ENCODE assay signal across 7 mouse cellular contexts in the genomic region with DNA sequence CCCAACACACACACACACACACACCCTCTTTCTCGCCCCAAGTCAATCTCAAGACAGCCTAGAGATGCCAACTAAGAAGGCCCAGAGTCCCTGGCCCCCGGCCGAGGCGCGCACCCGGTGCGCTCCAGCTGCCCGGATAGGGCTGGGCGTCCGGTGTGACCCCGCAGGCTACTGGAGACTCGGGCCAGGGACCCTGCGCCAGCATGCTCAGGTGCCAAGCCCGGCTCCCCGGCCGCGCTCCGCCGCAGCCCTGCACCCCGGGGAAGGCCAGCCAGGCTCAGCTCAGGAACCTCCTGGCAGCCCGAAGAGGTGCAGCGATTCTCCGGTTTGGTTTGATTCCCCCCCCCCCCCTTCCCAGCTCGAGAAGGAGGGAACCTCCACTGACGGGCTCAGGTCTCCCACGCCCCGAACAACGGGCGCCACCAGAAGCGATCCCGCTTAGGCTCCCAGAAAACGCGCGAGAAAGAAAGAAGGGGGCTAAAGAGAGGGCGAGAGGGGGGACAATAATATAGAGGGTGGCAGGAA. TPM values are rescaled to one million over a fixed set of nuclear protein-coding genes. Genes with fewer than 3 reads are reported as not detected.
DNase-seq lines count a peak whose midpoint lies in the region; ATAC-seq lines count a peak whose summit lies in the region.

No protein-coding gene starts in this region.

- peak; percentile 39 for DNase-seq in adrenal gland, postnatal 25 days
- DNase-seq in cerebellum, postnatal 10 days, result peak; percentile 81 to 87
- peak; percentile 52 to 66 for DNase-seq in heart, adult 18-20 months
- peak; percentile 61 for DNase-seq in kidney, adult 11 months
- no peak for DNase-seq in adipocyte (ENCODE audit: low spot score)

- H3K4me1 ChIP-seq in limb, embryonic 15.5 days, result peaks cover 32% of the 10 kb centered on the region
- peaks cover 5% of the 10 kb centered on the region for H3K4me1 ChIP-seq in neural tube, embryonic 12.5 days

- H3K9me3 ChIP-seq in limb, embryonic 15.5 days, result no peaks in the 10 kb centered on the region
- no peaks in the 10 kb centered on the region for H3K9me3 ChIP-seq in neural tube, embryonic 12.5 days

- no peaks in the 10 kb centered on the region for H3K36me3 ChIP-seq in limb, embryonic 15.5 days
- no peaks in the 10 kb centered on the region for H3K36me3 ChIP-seq in neural tube, embryonic 12.5 days

- peak overlapping the region; percentile 100 for H3K4me2 ChIP-seq in limb, embryonic 15.5 days
- H3K4me2 ChIP-seq in neural tube, embryonic 12.5 days (replicated peaks), result peak overlapping the region; percentile 96

- WGBS in limb, embryonic 15.5 days, result 0% methylated on average over 32 of the region's 35 CpGs
- WGBS in neural tube, embryonic 12.5 days, result under 1% methylated on average over 35 of the region's 35 CpGs

- H3K4me3 ChIP-seq in limb, embryonic 15.5 days, result peak overlapping the region; percentile 62
- H3K4me3 ChIP-seq in neural tube, embryonic 12.5 days, result peak overlapping the region; percentile 75

- ATAC-seq in limb, embryonic 15.5 days (ENCODE audit: insufficient number of reproducible peaks, low FRiP score, low TSS enrichment, low read depth), result peak; percentile 66; the same call in 1 of the 2 replicates
- ATAC-seq in neural tube, embryonic 12.5 days (ENCODE audit: low FRiP score, low read depth), result peak; percentile 45

- H3K9ac ChIP-seq in limb, embryonic 15.5 days, result peak overlapping the region; percentile 33
- peak overlapping the region; percentile 78 for H3K9ac ChIP-seq in neural tube, embryonic 12.5 days

- H3K27ac ChIP-seq in limb, embryonic 15.5 days, result no peak overlapping the region
- peak overlapping the region; percentile 62; the same call in 1 of the 2 replicates for H3K27ac ChIP-seq in neural tube, embryonic 12.5 days

- peaks cover 62% of the 10 kb centered on the region for H3K27me3 ChIP-seq in limb, embryonic 15.5 days
- H3K27me3 ChIP-seq in neural tube, embryonic 12.5 days (replicated peaks), result no peaks in the 10 kb centered on the region; the same call in none of the 2 replicates

RNA-seq across cellular contexts. Expression of a gene that starts 0.9 kb away (rescaled TPM):
- 0.81 and 0.94 TPM in 2 replicates for total RNA-seq in adrenal gland, postnatal 25 days (2021)
- 10 to 100 TPM; 11.4 to 12.4 TPM for total RNA-seq in heart, adult 18-20 months (2021)
- polyA plus RNA-seq in limb, embryonic 15.5 days (2015; fragmentation: Nextera tagmentation; extraction: Ambion mirVana), result 0.94 and 1.6 TPM in 2 replicates
- polyA plus RNA-seq in neural tube, embryonic 12.5 days (2016; fragmentation: Nextera tagmentation; extraction: Ambion mirVana), result 8.8 and 9.4 TPM in 2 replicates
